Mouse (Mus musculus) ES-Bruce4 (cell line): ENCODE measurements around the gene Mageb3. TPM values are rescaled to one million over a fixed set of nuclear protein-coding genes. Genes with fewer than 3 reads are reported as not detected.
"Not testable (repeated sequence)": the region's sequence is repeated elsewhere in the genome, so short reads cannot be mapped to it uniquely, and the experiment has no call there.

Experiments
- H3K27ac ChIP-seq: 2 replicates; pipeline ENCODE4 v1.5.1; 2012; ENCODE audit warnings: low read length, inconsistent platforms; ENCODE audit not compliant: insufficient read depth
- H3K27me3 ChIP-seq: 2 replicates; pipeline ENCODE4 v1.6.1; 2012; ENCODE audit warnings: mild to moderate bottlenecking, low read length, inconsistent platforms; ENCODE audit not compliant: control insufficient read depth, poor library complexity, insufficient read depth, severe bottlenecking
- H3K36me3 ChIP-seq: 2 replicates; pipeline ENCODE4 v1.6.1; 2012; ENCODE audit warnings: inconsistent platforms, mild to moderate bottlenecking, low read length, moderate library complexity; ENCODE audit not compliant: control insufficient read depth, poor library complexity, insufficient read depth, severe bottlenecking
- H3K4me1 ChIP-seq: one replicate; pipeline ENCODE4 v1.8.1; 2011; ENCODE audit warnings: low read length; ENCODE audit not compliant: control insufficient read depth, insufficient read depth
- H3K4me3 ChIP-seq: 2 replicates; pipeline ENCODE4 v1.5.1; 2011; ENCODE audit warnings: low read depth, mild to moderate bottlenecking, low read length
- H3K9ac ChIP-seq: 2 replicates; pipeline ENCODE4 v1.6.1; 2012; ENCODE audit warnings: low read depth, mild to moderate bottlenecking, inconsistent platforms; ENCODE audit not compliant: poor library complexity, severe bottlenecking
- H3K9me3 ChIP-seq: replicated peaks from 2 replicates; pipeline ENCODE4 v1.6.1; 2012; ENCODE audit warnings: mild to moderate bottlenecking, low read length, inconsistent platforms; ENCODE audit not compliant: control insufficient read depth, poor library complexity, insufficient read depth, severe bottlenecking
- CTCF ChIP-seq: IDR thresholded peaks from one replicate; pipeline ENCODE4 v1.8.1; 2011; ENCODE audit warnings: low read depth, low read length
- EP300 ChIP-seq: IDR thresholded peaks from 2 replicates; pipeline ENCODE4 v1.6.1; 2011; ENCODE audit warnings: low read depth, low read length; ENCODE audit not compliant: insufficient read depth
- POLR2A ChIP-seq: IDR thresholded peaks from one replicate; pipeline ENCODE4 v1.8.1; 2011; ENCODE audit warnings: low read length; ENCODE audit not compliant: insufficient read depth
- polyA plus RNA-seq: library from polyadenylated mRNA; stranded (reverse); fragments of >200 nt; gene quantifications from 2 replicates; pipeline ENCODE4 v1.2.4, GENCODE M21; 2011; ENCODE audit warnings: low read depth; ENCODE audit not compliant: missing spikeins, insufficient read depth, insufficient read length

The Mageb3 gene
- polyA plus RNA-seq, 1 experiment = not detected

DNA sequence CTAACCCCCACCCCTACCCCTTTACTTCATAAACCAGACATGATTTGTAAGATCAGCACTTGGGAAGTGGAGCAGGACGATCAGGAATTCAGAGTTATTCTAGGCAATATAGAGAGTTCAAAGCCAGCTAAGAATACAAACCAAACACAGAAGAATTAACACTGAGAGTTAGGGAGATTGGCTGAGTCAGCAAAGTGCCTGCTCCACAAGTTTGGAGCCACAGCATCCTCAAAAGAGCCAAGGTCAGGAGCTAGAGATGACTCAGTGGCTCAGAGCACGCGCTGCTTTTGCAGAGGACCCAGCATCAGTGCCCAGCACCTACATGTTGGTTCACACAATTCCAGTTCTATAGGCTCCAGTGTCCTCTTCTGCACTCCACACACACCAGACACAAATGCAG is 12.5 kb downstream of the Mageb3 start:
- Histone ChIP-seq H3K9ac (no peak overlapping the region), H3K36me3 (no peaks in the 10 kb centered on the region), H3K4me1 (no peaks in the 10 kb centered on the region), H3K27me3 (no peaks in the 10 kb centered on the region), H3K27ac (no peak overlapping the region), H3K4me3 (no peak overlapping the region), H3K9me3 (0 out of 2 replicates have a peak, but pooled peaks cover 3% of the 10 kb centered on the region)
- TF ChIP-seq EP300 = no peak
- no peak for TF ChIP-seq CTCF
- TF ChIP-seq POLR2A = no peak

DNA sequence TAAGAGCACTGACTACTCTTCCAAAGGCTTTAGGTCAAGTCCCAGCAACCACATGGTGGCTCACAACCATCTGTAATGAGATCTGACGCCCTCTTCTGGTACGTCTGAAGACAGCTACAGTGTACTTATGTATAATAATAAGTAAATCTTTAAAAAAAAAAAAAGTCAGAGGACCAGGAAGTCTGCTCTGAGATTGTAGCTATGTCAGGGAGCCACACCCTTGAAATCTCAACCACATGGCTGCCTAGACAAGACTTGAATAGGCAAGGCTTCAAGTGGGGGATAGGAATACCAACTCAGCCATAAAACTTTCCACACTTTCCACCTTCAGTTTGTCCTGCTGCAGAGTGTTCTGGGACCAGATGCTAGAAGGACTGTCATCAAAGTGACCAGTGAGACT is 18.3 kb downstream of the Mageb3 start:
- H3K9ac ChIP-seq, H3K27me3 ChIP-seq, H3K27ac ChIP-seq, H3K36me3 ChIP-seq, H3K9me3 ChIP-seq, H3K4me3 ChIP-seq, H3K4me1 ChIP-seq: not testable (repeated sequence)

DNA sequence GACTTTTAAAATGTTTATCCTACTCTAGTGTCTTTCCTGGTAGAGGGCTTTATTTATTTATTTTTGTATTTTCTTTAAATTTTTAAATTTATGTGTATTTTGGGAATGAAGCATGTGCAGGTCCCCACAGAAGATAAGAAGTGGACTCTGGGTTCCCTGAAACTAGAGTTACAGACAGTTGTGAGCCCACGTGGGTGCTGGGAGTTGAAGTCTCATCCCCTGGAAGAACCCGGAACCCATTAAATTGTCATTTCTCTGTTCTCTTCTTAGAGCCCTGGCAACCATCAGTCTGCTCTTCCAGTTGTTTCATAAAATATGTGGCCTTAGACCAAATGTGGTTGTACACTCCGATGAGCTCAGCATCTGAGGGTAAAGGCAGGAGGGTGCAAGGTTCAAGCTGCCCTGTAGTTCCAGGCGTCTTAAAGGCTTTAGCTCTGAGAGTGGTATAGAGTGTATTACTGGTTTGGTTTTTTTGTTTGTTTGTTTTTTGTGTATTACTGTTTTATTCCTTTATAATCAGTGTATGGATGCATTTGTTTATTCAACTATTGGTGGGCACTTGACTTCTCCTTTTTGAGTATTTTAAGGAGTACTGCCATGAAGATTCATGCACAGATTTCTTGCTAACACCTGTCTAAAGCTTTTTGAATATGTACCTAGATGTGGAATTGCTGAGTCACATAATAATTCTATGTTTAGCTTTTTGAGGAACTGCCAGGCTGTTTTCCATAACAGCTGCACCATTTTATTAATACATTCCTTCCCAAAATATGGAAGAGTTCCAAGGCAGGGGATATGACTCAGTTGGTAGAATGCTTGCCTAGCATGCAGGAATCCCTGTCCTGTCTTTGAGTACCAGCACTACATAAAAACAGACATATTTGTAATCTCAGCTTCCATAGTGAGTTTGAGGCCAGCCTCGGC is 39.6 kb downstream of the Mageb3 start:
- Histone ChIP-seq H3K27me3 (no peaks in the 10 kb centered on the region), H3K36me3 (peaks cover 5% of the 10 kb centered on the region), H3K9me3 (no peaks in the 10 kb centered on the region), H3K27ac (no peak overlapping the region), H3K4me3 (no peak overlapping the region), H3K9ac (no peak overlapping the region), H3K4me1 (no peaks in the 10 kb centered on the region)
- TF ChIP-seq POLR2A = no peak
- no peak for TF ChIP-seq EP300
- no peak for TF ChIP-seq CTCF

DNA sequence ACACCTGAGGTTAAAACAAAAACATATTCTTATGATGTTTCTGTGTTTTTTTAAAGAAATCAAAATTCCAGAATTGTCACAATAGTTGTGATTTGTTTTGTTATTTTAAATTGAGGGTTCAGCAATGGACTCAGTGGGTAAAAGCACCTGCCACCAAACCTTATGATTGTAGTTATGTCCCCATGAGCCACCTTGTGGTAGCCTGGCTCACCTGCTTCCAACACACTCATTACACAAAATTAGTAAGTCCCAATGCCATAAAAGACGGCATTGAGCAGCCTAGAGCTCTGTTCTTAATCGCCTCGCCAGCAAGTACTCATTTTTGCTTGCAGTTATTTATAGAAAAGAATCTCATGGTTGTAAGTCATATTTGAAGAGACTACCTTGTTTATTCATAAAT is 45.9 kb downstream of the Mageb3 start:
- Histone ChIP-seq H3K27ac (no peak overlapping the region), H3K36me3 (peaks cover 8% of the 10 kb centered on the region), H3K9me3 (no peaks in the 10 kb centered on the region), H3K4me1 (no peaks in the 10 kb centered on the region), H3K4me3 (no peak overlapping the region), H3K27me3 (no peaks in the 10 kb centered on the region), H3K9ac (no peak overlapping the region)
- TF ChIP-seq POLR2A (no peak), CTCF (no peak), EP300 (no peak)

Other genes starting within 250 kb of the Mageb3 start
- 10.5 and 11.0 TPM in 2 replicates for gene Frmd5, start 149.0 kb downstream of the Mageb3 start, polyA plus RNA-seq
- gene Casc4, start 89.1 kb downstream of the Mageb3 start, polyA plus RNA-seq = 76.2 and 77.6 TPM in 2 replicates
- gene Ctdspl2, start 91 bp downstream of the Mageb3 start, polyA plus RNA-seq = 73.4 and 74.4 TPM in 2 replicates
- 21.8 and 24.4 TPM in 2 replicates for gene Eif3j1, start 72.5 kb upstream of the Mageb3 start, polyA plus RNA-seq
- 31.5 and 33.3 TPM in 2 replicates for gene Spg11, start 162.3 kb upstream of the Mageb3 start, polyA plus RNA-seq
- 116 and 119 TPM in 2 replicates for gene B2m, start 191.6 kb upstream of the Mageb3 start, polyA plus RNA-seq
- 0.43 TPM in 1 of 2 replicates, not detected in the other for gene Trim69, start 204.6 kb upstream of the Mageb3 start, polyA plus RNA-seq
- 2.5 and 3.1 TPM in 2 replicates for gene Patl2, start 230.1 kb upstream of the Mageb3 start, polyA plus RNA-seq
- gene Terb2, start 230.2 kb upstream of the Mageb3 start, polyA plus RNA-seq = 0.43 and 0.60 TPM in 2 replicates